Mouse (Mus musculus) forebrain, embryonic 11.5 days (tissue): ENCODE results near the gene Dtx3. TPM values are rescaled to one million over a fixed set of nuclear protein-coding genes. Genes with fewer than 3 reads are reported as not detected.

Source experiments
- ATAC-seq: fragments of 200-750 bp; cut with Nextera tagmentation; replicated peaks from 2 replicates; pipeline ENCODE4 v1.8.0; 2017; ENCODE audit warnings: moderate TSS enrichment; ENCODE audit not compliant: low FRiP score
- DNase-seq: peaks from one replicate; pipeline ENCODE4 v3.0.0-alpha.2; 2017; ENCODE audit warnings: low spot score
- H3K27ac ChIP-seq: fragments of 300-500 bp; sonication (generic); 2 replicates; pipeline ENCODE4 v1.5.1; 2014; ENCODE audit warnings: low read depth, low read length
- H3K27me3 ChIP-seq: fragments of 300-500 bp; sonication (generic); 2 replicates; pipeline ENCODE4 v1.6.1; 2014; ENCODE audit warnings: mild to moderate bottlenecking, low read length, mixed read lengths; ENCODE audit not compliant: control insufficient read depth, insufficient read depth
- H3K36me3 ChIP-seq: fragments of 300-500 bp; sonication (generic); 2 replicates; pipeline ENCODE4 v1.6.1; 2014; ENCODE audit warnings: mild to moderate bottlenecking, low read length, moderate library complexity, mixed read lengths; ENCODE audit not compliant: control insufficient read depth, insufficient read depth
- H3K4me1 ChIP-seq: fragments of 300-500 bp; sonication (generic); replicated peaks from 2 replicates; pipeline ENCODE4 v1.6.1; 2014; ENCODE audit warnings: low read length, mixed read lengths; ENCODE audit not compliant: control insufficient read depth, insufficient read depth
- H3K4me2 ChIP-seq: fragments of 300-500 bp; sonication (generic); 2 replicates; pipeline ENCODE4 v1.6.1; 2014; ENCODE audit warnings: low read depth, mild to moderate bottlenecking, low read length, moderate library complexity, mixed read lengths; ENCODE audit not compliant: severe bottlenecking
- H3K4me3 ChIP-seq: fragments of 300-500 bp; sonication (generic); 2 replicates; pipeline ENCODE4 v1.5.1; 2014; ENCODE audit warnings: low read depth, low read length
- H3K9ac ChIP-seq: fragments of 300-500 bp; sonication (generic); 2 replicates; pipeline ENCODE4 v1.6.1; 2014; ENCODE audit warnings: low read length
- H3K9me3 ChIP-seq: fragments of 300-500 bp; sonication (generic); 2 replicates; pipeline ENCODE4 v1.6.1; 2016; ENCODE audit warnings: low read length, mixed read lengths; ENCODE audit not compliant: control insufficient read depth
- WGBS: fragments of 180-500 bp; shearing (Covaris S2); extraction: QIAGEN DNeasy Blood & Tissue Kit; methylation state at CpG from one replicate; pipeline ENCODE4 v1.1.7; 2014; 5-methylcytosine and 5-hydroxymethylcytosine counted together
- polyA plus RNA-seq: library from polyadenylated mRNA; unstranded; fragments of >200 nt; fragmentation: Nextera tagmentation; extraction: Ambion mirVana; gene quantifications from 2 replicates; pipeline ENCODE4 v1.2.1, GENCODE M21; 2014

The Dtx3 gene
- polyA plus RNA-seq, 1 experiment from 2014 or later = 157 TPM

DNA sequence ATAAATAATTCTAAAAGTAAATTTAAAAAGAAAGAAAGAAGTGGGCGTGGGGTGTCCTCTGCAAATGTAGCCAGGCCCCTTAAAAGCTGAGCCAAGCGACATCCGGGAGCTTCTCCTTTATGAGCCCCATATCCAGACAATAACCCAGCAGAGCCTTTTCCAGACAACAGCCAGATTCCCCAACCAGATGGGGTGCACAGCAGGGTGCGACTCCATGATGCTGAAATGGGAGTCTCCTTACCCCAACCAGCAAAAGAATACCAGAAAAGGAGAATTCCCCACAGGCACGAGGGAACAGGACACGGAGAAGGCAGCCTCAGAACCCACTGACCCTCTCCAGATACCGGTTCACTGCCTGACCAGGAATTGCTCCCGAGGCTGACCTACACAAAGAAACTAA, 52.3 kb downstream of the Dtx3 start:
- Histone ChIP-seq H3K4me2 (no peak overlapping the region), H3K36me3 (no peaks in the 10 kb centered on the region), H3K4me1 (no peaks in the 10 kb centered on the region), H3K27ac (no peak overlapping the region), H3K4me3 (no peak overlapping the region), H3K9me3 (no peaks in the 10 kb centered on the region), H3K9ac (no peak overlapping the region), H3K27me3 (no peaks in the 10 kb centered on the region)
- ATAC-seq = no peak
- DNase-seq = no peak
- WGBS = 91% methylated on average over 8 of the region's 8 CpGs

DNA sequence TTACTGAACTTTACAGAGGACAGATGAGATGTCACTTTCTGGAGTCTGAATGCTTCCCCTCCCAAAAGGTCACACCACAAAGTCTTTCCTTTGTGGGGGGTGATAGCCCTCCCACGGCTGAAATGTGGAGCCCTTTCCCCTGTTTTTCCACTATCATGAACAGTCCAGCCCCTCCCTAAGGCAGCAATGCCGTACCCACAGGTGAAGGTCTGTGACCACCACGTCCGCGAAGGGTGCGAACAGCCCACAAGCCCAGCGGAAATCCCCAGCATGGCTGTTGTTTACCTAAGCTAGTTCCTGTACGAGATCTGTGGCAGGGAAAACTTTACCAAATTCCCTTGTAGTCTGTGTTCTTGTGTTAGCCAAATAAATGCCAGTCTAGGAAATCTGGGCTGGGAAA, 54.0 kb downstream of the Dtx3 start:
- ATAC-seq = no peak
- H3K4me2 ChIP-seq = no peak overlapping the region
- H3K27me3 ChIP-seq = no peaks in the 10 kb centered on the region
- no peak overlapping the region for H3K9ac ChIP-seq
- H3K36me3 ChIP-seq = no peaks in the 10 kb centered on the region
- WGBS = 89% methylated on average over 8 of the region's 8 CpGs
- H3K27ac ChIP-seq = no peak overlapping the region
- H3K4me1 ChIP-seq = no peaks in the 10 kb centered on the region
- DNase-seq = no peak
- H3K9me3 ChIP-seq = no peaks in the 10 kb centered on the region
- no peak overlapping the region for H3K4me3 ChIP-seq

DNA sequence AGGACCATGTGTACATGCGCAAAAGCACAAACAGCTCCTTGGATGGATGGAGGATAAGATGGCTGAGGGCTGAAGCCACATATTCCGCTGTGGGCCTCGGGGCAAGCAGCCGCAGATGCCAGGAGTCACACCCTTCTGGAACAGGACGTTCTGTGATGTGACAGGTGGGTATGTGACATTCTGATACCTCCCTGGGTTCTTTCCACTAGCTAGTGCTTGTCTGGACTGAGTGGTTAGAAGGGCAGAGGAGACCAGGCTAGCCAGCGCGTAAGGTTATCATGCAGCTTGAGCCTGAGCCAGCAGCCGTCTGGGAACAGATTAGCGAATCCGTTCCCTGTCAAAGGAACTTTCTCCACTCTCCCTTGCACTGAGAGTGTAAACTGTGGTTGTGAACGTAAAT, 54.6 kb downstream of the Dtx3 start:
- ATAC-seq = no peak
- H3K27ac ChIP-seq = no peak overlapping the region

More for the DNA sequence above, 54.6 kb downstream of the Dtx3 start:
- H3K4me2 ChIP-seq = no peak overlapping the region
- H3K9ac ChIP-seq = no peak overlapping the region
- H3K4me1 ChIP-seq = no peaks in the 10 kb centered on the region
- no peak overlapping the region for H3K4me3 ChIP-seq
- H3K36me3 ChIP-seq = no peaks in the 10 kb centered on the region
- no peaks in the 10 kb centered on the region for H3K27me3 ChIP-seq
- no peak for DNase-seq
- 90% methylated on average over 11 of the region's 11 CpGs for whole genome bisulfite sequencing
- H3K9me3 ChIP-seq = no peaks in the 10 kb centered on the region

Other genes starting within 250 kb of the Dtx3 start
- gene Ctdsp2, start 217.0 kb downstream of the Dtx3 start, polyA plus RNA-seq = 58.8 and 63.2 TPM in 2 replicates
- gene Avil, start 195.0 kb downstream of the Dtx3 start, polyA plus RNA-seq = 0.08 and 0.32 TPM in 2 replicates
- gene Tsfm, start 164.9 kb downstream of the Dtx3 start, polyA plus RNA-seq = 91.2 and 93.8 TPM in 2 replicates
- gene Mettl1, start 154.3 kb downstream of the Dtx3 start, polyA plus RNA-seq = 42.5 and 44.0 TPM in 2 replicates
- gene Eef1akmt3, start 154.2 kb downstream of the Dtx3 start, polyA plus RNA-seq = 0.11 TPM in 1 of 2 replicates, not detected in the other
- 0.23 TPM in 1 of 2 replicates, not detected in the other for gene Cyp27b1, start 147.5 kb downstream of the Dtx3 start, polyA plus RNA-seq
- 2.7 and 3.7 TPM in 2 replicates for gene March9, start 135.5 kb downstream of the Dtx3 start, polyA plus RNA-seq
- gene Cdk4, start 132.2 kb downstream of the Dtx3 start, polyA plus RNA-seq = 2,945 and 3,022 TPM in 2 replicates
- 144 and 159 TPM in 2 replicates for gene Tspan31, start 125.5 kb downstream of the Dtx3 start, polyA plus RNA-seq
- 0.47 and 0.64 TPM in 2 replicates for gene Agap2, start 120.4 kb downstream of the Dtx3 start, polyA plus RNA-seq
- gene Os9, start 74.6 kb downstream of the Dtx3 start, polyA plus RNA-seq = 51.1 and 57.9 TPM in 2 replicates
- gene B4galnt1, start 30.5 kb downstream of the Dtx3 start, polyA plus RNA-seq = 7.8 and 8.4 TPM in 2 replicates
- gene Slc26a10, start 15.1 kb downstream of the Dtx3 start, polyA plus RNA-seq = 0.93 and 1.1 TPM in 2 replicates
- 31.6 and 33.5 TPM in 2 replicates for gene Arhgef25, start 5.6 kb downstream of the Dtx3 start, polyA plus RNA-seq
- 16.4 and 17.2 TPM in 2 replicates for gene Pip4k2c, start 15.9 kb upstream of the Dtx3 start, polyA plus RNA-seq
- gene Kif5a, start 67.6 kb upstream of the Dtx3 start, polyA plus RNA-seq = 21.7 and 23.6 TPM in 2 replicates
- 202 and 207 TPM in 2 replicates for gene Dctn2, start 70.6 kb upstream of the Dtx3 start, polyA plus RNA-seq
- 22.6 and 24.0 TPM in 2 replicates for gene Mbd6, start 93.3 kb upstream of the Dtx3 start, polyA plus RNA-seq
- 191 and 195 TPM in 2 replicates for gene Mars, start 116.1 kb upstream of the Dtx3 start, polyA plus RNA-seq
- gene Arhgap9, start 126.2 kb upstream of the Dtx3 start, polyA plus RNA-seq = 0.88 and 1.7 TPM in 2 replicates
- 6.1 and 6.5 TPM in 2 replicates for gene Gli1, start 146.2 kb upstream of the Dtx3 start, polyA plus RNA-seq
- gene Inhbe, start 158.7 kb upstream of the Dtx3 start, polyA plus RNA-seq = 0.05 and 0.07 TPM in 2 replicates
- not detected in 2 replicates for gene Inhbc, start 174.7 kb upstream of the Dtx3 start, polyA plus RNA-seq
- 34.7 and 44.6 TPM in 2 replicates for gene R3hdm2, start 184.6 kb upstream of the Dtx3 start, polyA plus RNA-seq